Mouse (Mus musculus) liver, adult 2 months (tissue): ENCODE results near the gene Hmox2.

Experiments
- CTCF ChIP-seq: fragments of 200-500 bp; IDR thresholded peaks from 2 replicates; pipeline ENCODE4 v1.5.1; 2011; ENCODE audit warnings: low read depth, low read length, control low read depth
- POLR2A ChIP-seq: fragments of 200-500 bp; IDR thresholded peaks from 2 replicates; pipeline ENCODE4 v1.6.1; 2011; ENCODE audit warnings: low read length, control low read depth; ENCODE audit not compliant: insufficient read depth; ENCODE audit errors: extremely low read depth

GRCm38 (mm10) chr16:4717866-4718265 is 8.3 kb upstream of the Hmox2 start:
- no peak for TF ChIP-seq CTCF
- no peak for TF ChIP-seq POLR2A
